Mouse (Mus musculus) thymus, adult 2 months (tissue): ENCODE data around the gene Herc2. TPM values are rescaled to one million over a fixed set of nuclear protein-coding genes. Genes with fewer than 3 reads are reported as not detected.

Experiments
- DNase-seq: peaks from one replicate; pipeline ENCODE4 v3.0.0; 2021
- H3K27ac ChIP-seq: fragments of 200-500 bp; 2 replicates; pipeline ENCODE4 v1.5.1; 2012; ENCODE audit warnings: low read length, control low read depth; ENCODE audit not compliant: control insufficient read depth, insufficient read depth
- H3K27me3 ChIP-seq: fragments of 200-500 bp; 2 replicates; pipeline ENCODE4 v1.6.1; 2012; ENCODE audit warnings: mild to moderate bottlenecking, low read length, moderate library complexity, mixed read lengths; ENCODE audit not compliant: control insufficient read depth, insufficient read depth
- H3K36me3 ChIP-seq: fragments of 200-500 bp; 2 replicates; pipeline ENCODE4 v1.6.1; 2012; ENCODE audit warnings: mild to moderate bottlenecking, low read length, moderate library complexity; ENCODE audit not compliant: control insufficient read depth, insufficient read depth
- H3K4me1 ChIP-seq: fragments of 200-500 bp; replicated peaks from 2 replicates; pipeline ENCODE4 v1.6.1; 2012; ENCODE audit warnings: low read length; ENCODE audit not compliant: control insufficient read depth, insufficient read depth
- H3K4me3 ChIP-seq: fragments of 200-500 bp; 2 replicates; pipeline ENCODE4 v1.5.1; 2012; ENCODE audit warnings: mild to moderate bottlenecking, low read length, control low read depth, moderate library complexity; ENCODE audit not compliant: control insufficient read depth, insufficient read depth
- CTCF ChIP-seq: fragments of 200-500 bp; IDR thresholded peaks from 2 replicates; pipeline ENCODE4 v1.5.1; 2012; ENCODE audit warnings: mild to moderate bottlenecking, control low read depth, low read length, moderate library complexity, borderline replicate concordance; ENCODE audit not compliant: control insufficient read depth, poor library complexity, insufficient read depth; ENCODE audit errors: extremely low read depth
- POLR2A ChIP-seq: fragments of 200-500 bp; IDR thresholded peaks from 2 replicates; pipeline ENCODE4 v1.6.1; 2012; ENCODE audit warnings: mild to moderate bottlenecking, low read length, control low read depth, moderate library complexity; ENCODE audit not compliant: control insufficient read depth, poor library complexity, insufficient read depth; ENCODE audit errors: extremely low read depth
- WGBS: fragments of 180-500 bp; shearing (Covaris S2); methylation state at CpG from one replicate; pipeline ENCODE4 v1.1.7; 2018; 5-methylcytosine and 5-hydroxymethylcytosine counted together
- polyA plus RNA-seq: library from polyadenylated mRNA; depleted of rRNA; stranded (reverse); fragments of >200 nt; gene quantifications from 2 replicates; pipeline ENCODE4 v1.2.3, GENCODE M21; 2012

Gene Herc2
- polyA plus RNA-seq, 1 experiment, result 33.1 TPM

- no peak for DNase-seq
- Histone ChIP-seq H3K36me3 (peaks cover 61% of the 10 kb centered on the region), H3K4me3 (no peak overlapping the region), H3K4me1 (no peaks in the 10 kb centered on the region), H3K27me3 (no peaks in the 10 kb centered on the region), H3K27ac (no peak overlapping the region)
- TF ChIP-seq CTCF, result no peak
- no peak for TF ChIP-seq POLR2A
- WGBS, result 96% methylated on average over 3 of the region's 3 CpGs
These were observed 152.8 kb downstream of the Herc2 start for GRCm38 (mm10) chr7:56202843-56203242.

DNA sequence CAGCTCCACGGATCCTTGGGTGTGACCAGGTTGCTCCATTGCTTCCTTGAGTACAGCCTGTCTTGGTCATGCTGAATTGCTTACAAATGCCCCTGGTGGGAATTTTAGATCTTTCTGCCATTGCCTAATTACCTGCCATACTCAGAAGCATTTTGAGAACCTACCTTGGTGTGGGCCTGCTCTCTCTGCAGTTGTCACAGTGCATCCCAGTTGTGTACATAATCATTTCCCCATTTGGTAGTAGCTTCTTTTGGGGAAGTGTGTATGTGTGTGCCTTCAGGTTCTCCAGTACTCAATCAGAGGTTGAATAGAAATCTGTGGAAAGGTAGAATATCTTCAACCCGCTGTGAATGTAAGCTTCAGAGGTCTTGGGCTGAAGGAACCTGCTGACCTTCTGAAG, 153.3 kb downstream of the Herc2 start:
- Histone ChIP-seq H3K4me3 (no peak overlapping the region), H3K4me1 (no peaks in the 10 kb centered on the region), H3K27ac (no peak overlapping the region), H3K27me3 (no peaks in the 10 kb centered on the region), H3K36me3 (peaks cover 59% of the 10 kb centered on the region)
- 97% methylated on average over 2 of the region's 2 CpGs for WGBS
- TF ChIP-seq POLR2A (no peak), CTCF (no peak)
- DNase-seq, result no peak

GRCm38 (mm10) chr7:56204877-56205276, 154.9 kb downstream of the Herc2 start:
- no peak for TF ChIP-seq POLR2A
- Histone ChIP-seq H3K4me3 (no peak overlapping the region), H3K4me1 (no peaks in the 10 kb centered on the region), H3K36me3 (peaks cover 66% of the 10 kb centered on the region), H3K27me3 (no peaks in the 10 kb centered on the region), H3K27ac (no peak overlapping the region)
- no peak for DNase-seq
- WGBS, result 94% methylated on average over 3 of the region's 3 CpGs

GRCm38 (mm10) chr7:56220811-56221210, 170.8 kb downstream of the Herc2 start:
- WGBS, result 96% methylated on average over 6 of the region's 6 CpGs
- no peak for DNase-seq
- Histone ChIP-seq H3K4me3 (no peak overlapping the region), H3K36me3 (peaks cover 48% of the 10 kb centered on the region), H3K27ac (no peak overlapping the region), H3K27me3 (no peaks in the 10 kb centered on the region), H3K4me1 (no peaks in the 10 kb centered on the region)
- no peak for TF ChIP-seq POLR2A
- TF ChIP-seq CTCF, result no peak

GRCm38 (mm10) chr7:56235794-56236423, 185.9 kb downstream of the Herc2 start:
- DNase-seq, result no peak
- Histone ChIP-seq H3K4me3 (no peak overlapping the region), H3K27me3 (no peaks in the 10 kb centered on the region), H3K27ac (no peak overlapping the region), H3K4me1 (no peaks in the 10 kb centered on the region), H3K36me3 (peaks cover 4% of the 10 kb centered on the region)
- 82% methylated on average over 5 of the region's 5 CpGs for WGBS
- TF ChIP-seq CTCF (no peak), POLR2A (no peak)

DNA sequence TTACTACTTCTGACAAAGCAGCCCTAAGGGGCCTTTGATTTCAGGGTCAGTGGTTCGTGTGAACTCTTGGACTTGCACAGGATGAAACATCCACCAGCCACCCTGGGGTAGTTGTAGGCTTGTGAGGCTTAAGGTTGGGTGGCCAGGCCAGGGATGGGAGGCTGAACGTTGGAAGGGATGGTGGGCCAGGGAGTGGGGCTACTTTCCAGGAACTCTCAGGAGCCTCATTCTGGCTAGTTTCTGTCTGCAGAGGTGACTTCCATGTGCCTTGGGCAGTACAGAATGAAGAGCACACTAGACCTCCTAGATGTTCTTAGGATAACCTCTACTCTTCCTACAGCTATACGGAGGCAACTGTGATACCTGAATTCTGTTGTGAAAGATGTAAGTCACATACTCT, 186.6 kb downstream of the Herc2 start:
- Histone ChIP-seq H3K4me1 (no peaks in the 10 kb centered on the region), H3K4me3 (no peak overlapping the region), H3K36me3 (no peaks in the 10 kb centered on the region; the same call in 1 of the 2 replicates), H3K27ac (no peak overlapping the region), H3K27me3 (no peaks in the 10 kb centered on the region)
- 96% methylated on average over 3 of the region's 3 CpGs for WGBS
- no peak for DNase-seq
- TF ChIP-seq CTCF (no peak), POLR2A (no peak)

GRCm38 (mm10) chr7:56239543-56239942, 189.5 kb downstream of the Herc2 start, which contains the start of gene Oca2:
Oca2 (plus strand) TSS chr7:56239760.
- no peaks in the 10 kb centered on the region for H3K36me3 ChIP-seq
- DNase-seq, result no peak
- 63% methylated on average over 3 of the region's 3 CpGs for WGBS
- H3K4me3 ChIP-seq, result no peak within 1 kb of the TSS
- TF ChIP-seq POLR2A (no peak), CTCF (no peak)
- H3K27me3 ChIP-seq, result no peaks in the 10 kb centered on the region
- no peak within 1 kb of the TSS for H3K27ac ChIP-seq
- H3K4me1 ChIP-seq, result no peaks in the 10 kb centered on the region
